Mouse (Mus musculus) liver, embryonic 16.5 days (tissue): ENCODE measurements around the gene Gm9837. TPM values are rescaled to one million over a fixed set of nuclear protein-coding genes. Genes with fewer than 3 reads are reported as not detected.

ENCODE experiments used
- ATAC-seq: fragments of 200-750 bp; cut with Nextera tagmentation; 2 replicates; pipeline ENCODE4 v1.8.0; 2017; ENCODE audit warnings: low read depth, mild to moderate bottlenecking, moderate number of reproducible peaks, moderate library complexity
- H3K27ac ChIP-seq: fragments of 300-500 bp; sonication (generic); 2 replicates; pipeline ENCODE4 v1.5.1; 2014; ENCODE audit warnings: mild to moderate bottlenecking, low read length
- H3K27me3 ChIP-seq: fragments of 300-500 bp; sonication (generic); 2 replicates; pipeline ENCODE4 v1.6.1; 2014; ENCODE audit warnings: low read depth, low read length, mixed read lengths; ENCODE audit not compliant: control insufficient read depth, insufficient read depth
- H3K36me3 ChIP-seq: fragments of 300-500 bp; sonication (generic); 2 replicates; pipeline ENCODE4 v1.6.1; 2014; ENCODE audit warnings: mild to moderate bottlenecking; ENCODE audit not compliant: control insufficient read depth, insufficient read depth
- H3K4me1 ChIP-seq: fragments of 300-500 bp; sonication (generic); 2 replicates; pipeline ENCODE4 v1.6.1; 2014; ENCODE audit warnings: low read depth, low read length, mixed read lengths; ENCODE audit not compliant: control insufficient read depth
- H3K4me2 ChIP-seq: fragments of 300-500 bp; sonication (generic); 2 replicates; pipeline ENCODE4 v1.6.1; 2014; ENCODE audit warnings: low read depth, low read length, mixed read lengths
- H3K4me3 ChIP-seq: fragments of 300-500 bp; sonication (generic); 2 replicates; pipeline ENCODE4 v1.5.1; 2014; ENCODE audit warnings: low read depth, mild to moderate bottlenecking, low read length
- H3K9ac ChIP-seq: fragments of 300-500 bp; sonication (generic); 2 replicates; pipeline ENCODE4 v1.6.1; 2014; ENCODE audit warnings: low read depth, low read length
- H3K9me3 ChIP-seq: fragments of 300-500 bp; sonication (generic); replicated peaks from 2 replicates; pipeline ENCODE4 v1.6.1; 2016; ENCODE audit warnings: low read length; ENCODE audit not compliant: control insufficient read depth
- WGBS: fragments of 180-500 bp; shearing (Covaris S2); extraction: QIAGEN DNeasy Blood & Tissue Kit; methylation state at CpG from one replicate; pipeline ENCODE4 v1.1.7; 2014; ENCODE audit not compliant: insufficient replicate concordance; 5-methylcytosine and 5-hydroxymethylcytosine counted together
- polyA plus RNA-seq: library from polyadenylated mRNA; unstranded; fragments of >200 nt; fragmentation: Nextera tagmentation; extraction: Ambion mirVana; gene quantifications from 2 replicates; pipeline ENCODE4 v1.2.1, GENCODE M21; 2015

Gene Gm9837
- polyA plus RNA-seq, 1 experiment from 2014 or later: not detected

DNA sequence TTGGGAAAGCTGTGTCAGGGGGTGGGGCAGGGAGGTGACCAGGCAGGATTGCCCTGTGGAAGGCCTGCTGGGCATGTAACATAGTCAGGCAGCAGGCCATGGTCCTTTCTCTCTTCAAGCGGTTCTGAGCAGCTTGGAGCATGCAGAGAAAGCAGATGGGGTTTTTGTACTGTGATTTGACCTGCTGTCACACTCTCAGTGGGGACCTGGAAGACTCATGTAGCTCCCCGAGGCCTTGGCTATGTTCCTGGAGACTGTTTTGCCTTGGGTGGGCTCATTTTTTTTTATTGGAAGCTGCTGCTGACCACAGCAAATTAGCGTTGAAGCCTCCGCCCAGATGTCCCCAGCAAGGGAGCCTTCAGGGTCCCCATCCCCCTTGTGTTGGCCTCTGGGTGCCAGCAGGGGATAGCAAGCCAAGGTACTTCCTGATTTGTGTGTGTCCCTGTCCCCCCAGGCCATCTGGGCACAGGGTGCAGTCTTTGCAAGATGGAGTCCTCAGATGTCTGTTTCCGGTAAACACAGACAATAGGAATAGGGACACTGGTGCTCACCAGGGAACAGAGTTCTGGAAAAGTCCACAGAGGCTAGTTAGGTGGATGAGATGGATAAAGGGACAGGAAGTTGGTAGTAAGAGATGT is 34.9 kb upstream of the Gm9837 start:
- 66% methylated on average over 5 of the region's 5 CpGs for WGBS
- no peak for ATAC-seq
- no peaks in the 10 kb centered on the region for H3K27me3 ChIP-seq

DNA sequence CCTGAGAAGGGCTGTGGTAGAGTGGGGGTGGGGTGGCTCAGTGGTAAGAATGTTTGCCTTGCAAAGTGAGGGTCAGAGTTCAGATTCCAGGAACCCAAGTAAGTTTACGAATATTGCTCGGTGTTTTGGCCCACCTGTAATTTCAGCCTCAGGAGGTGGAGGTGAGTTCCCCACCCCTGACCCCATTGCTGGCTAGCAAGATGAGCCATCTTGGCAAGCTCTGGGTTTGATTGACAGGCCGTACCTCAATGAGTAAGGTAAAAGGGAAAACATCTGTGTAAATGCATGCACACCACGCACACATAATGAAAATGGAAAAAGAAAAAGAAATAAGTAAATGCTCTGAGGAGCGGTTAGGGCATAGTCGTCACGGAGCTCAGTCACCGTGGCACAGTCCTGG is 34.1 kb upstream of the Gm9837 start:
- no peaks in the 10 kb centered on the region; the same call in 1 of the 2 replicates for H3K4me1 ChIP-seq
- ATAC-seq: no peak
- no peak overlapping the region for H3K27ac ChIP-seq
- H3K4me2 ChIP-seq: no peak overlapping the region
- H3K36me3 ChIP-seq: no peaks in the 10 kb centered on the region
- H3K9ac ChIP-seq: no peak overlapping the region
- H3K9me3 ChIP-seq: no peaks in the 10 kb centered on the region
- no peaks in the 10 kb centered on the region for H3K27me3 ChIP-seq
- no peak overlapping the region for H3K4me3 ChIP-seq
- WGBS: 82% methylated on average over 8 of the region's 8 CpGs

More for the DNA sequence above, 34.9 kb upstream of the Gm9837 start:
- Histone ChIP-seq H3K36me3 (no peaks in the 10 kb centered on the region), H3K4me2 (no peak overlapping the region), H3K9me3 (no peaks in the 10 kb centered on the region), H3K9ac (no peak overlapping the region), H3K27ac (no peak overlapping the region), H3K4me1 (no peaks in the 10 kb centered on the region; the same call in 1 of the 2 replicates), H3K4me3 (no peak overlapping the region)

DNA sequence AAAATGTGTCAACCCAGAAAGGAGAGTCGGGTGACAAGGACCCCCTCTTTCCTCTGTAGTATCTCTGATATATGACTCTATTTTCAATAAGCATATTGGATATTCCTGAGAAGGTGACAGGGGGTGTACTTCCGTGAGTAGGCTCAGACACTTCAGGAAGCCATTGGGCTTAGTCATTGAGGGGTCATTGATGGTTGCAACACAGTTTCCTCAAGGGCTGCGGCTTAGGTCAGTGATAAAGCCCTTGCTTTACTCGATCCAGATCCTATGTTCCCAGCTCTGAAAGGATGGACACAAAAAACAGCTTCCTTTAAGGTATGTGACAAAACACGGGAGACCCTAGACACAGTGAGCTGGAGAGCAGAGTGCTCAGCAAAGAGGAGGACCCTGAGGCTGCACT is 33.5 kb upstream of the Gm9837 start:
- WGBS: 37% methylated on average over 5 of the region's 5 CpGs
- Histone ChIP-seq H3K36me3 (no peaks in the 10 kb centered on the region), H3K27me3 (no peaks in the 10 kb centered on the region), H3K4me2 (no peak overlapping the region), H3K4me3 (no peak overlapping the region), H3K9ac (no peak overlapping the region), H3K27ac (no peak overlapping the region), H3K9me3 (no peaks in the 10 kb centered on the region), H3K4me1 (no peaks in the 10 kb centered on the region; the same call in 1 of the 2 replicates)
- ATAC-seq: no peak

DNA sequence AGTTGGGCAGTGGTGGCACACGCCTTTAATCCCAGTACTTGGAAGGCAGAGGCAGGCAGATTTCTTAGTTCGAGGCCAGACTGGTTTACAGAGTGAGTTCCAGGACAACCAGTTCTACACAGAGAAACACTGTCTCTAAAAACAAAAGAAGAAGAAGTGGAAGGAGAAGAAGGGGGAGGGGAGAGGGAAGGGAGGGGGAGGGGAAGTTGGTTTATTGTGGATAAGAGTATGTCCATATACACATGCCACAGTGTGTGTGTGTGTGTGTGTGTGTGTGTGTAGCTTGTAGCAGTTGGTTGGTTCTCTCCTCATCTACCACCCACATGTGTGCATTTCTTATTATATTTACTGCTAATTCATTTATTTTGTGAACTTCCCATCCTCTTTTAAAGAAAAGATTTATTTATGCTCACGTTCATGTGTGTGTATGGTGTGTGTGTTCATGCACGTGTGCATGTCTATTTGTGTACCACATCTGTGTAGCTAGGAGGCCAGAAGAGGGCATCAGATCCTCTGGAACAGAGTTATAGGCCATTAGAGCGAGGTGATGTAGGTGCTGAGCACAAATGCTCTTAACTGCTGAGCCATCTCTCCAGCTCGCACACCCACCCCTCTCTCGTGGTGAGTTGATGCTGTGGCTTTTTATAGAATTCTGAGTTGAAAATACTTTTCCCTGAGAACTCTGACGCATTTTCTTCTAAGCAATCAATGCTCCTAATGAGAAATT is 31.9 kb upstream of the Gm9837 start:
- ATAC-seq: no peak
- no peak overlapping the region for H3K27ac ChIP-seq
- no peaks in the 10 kb centered on the region for H3K36me3 ChIP-seq
- no peaks in the 10 kb centered on the region; the same call in 1 of the 2 replicates for H3K4me1 ChIP-seq
- no peak overlapping the region for H3K4me3 ChIP-seq
- no peak overlapping the region for H3K9ac ChIP-seq
- no peaks in the 10 kb centered on the region for H3K9me3 ChIP-seq
- H3K27me3 ChIP-seq: no peaks in the 10 kb centered on the region
- WGBS: 37% methylated on average over 8 of the region's 8 CpGs
- H3K4me2 ChIP-seq: no peak overlapping the region

DNA sequence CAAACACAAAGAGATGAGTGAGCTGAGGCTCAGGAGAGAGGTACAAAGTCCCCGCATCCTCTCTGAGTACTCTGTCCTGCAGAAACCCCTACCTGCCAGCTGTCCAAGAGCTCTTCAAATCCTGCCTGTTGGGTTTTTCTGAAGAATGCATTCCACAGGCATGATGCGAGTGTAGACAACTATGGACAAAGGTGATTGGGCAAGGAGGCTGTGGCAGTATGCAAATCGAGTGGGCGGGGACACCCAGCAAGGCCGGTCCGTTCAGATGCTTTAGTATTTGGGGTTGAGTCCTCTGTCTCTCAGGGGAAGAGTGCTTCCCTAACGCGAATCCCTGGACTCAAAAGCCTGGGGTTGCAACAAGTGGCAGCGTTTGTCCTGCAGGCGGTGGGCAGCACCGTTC is 30.3 kb upstream of the Gm9837 start:
- Histone ChIP-seq H3K27ac (no peak overlapping the region), H3K36me3 (no peaks in the 10 kb centered on the region), H3K27me3 (no peaks in the 10 kb centered on the region), H3K9me3 (no peaks in the 10 kb centered on the region), H3K4me2 (no peak overlapping the region), H3K9ac (no peak overlapping the region), H3K4me1 (no peaks in the 10 kb centered on the region; the same call in 1 of the 2 replicates), H3K4me3 (no peak overlapping the region)
- 13% methylated on average over 11 of the region's 11 CpGs for WGBS
- ATAC-seq: no peak; the same call in 1 of the 2 replicates

DNA sequence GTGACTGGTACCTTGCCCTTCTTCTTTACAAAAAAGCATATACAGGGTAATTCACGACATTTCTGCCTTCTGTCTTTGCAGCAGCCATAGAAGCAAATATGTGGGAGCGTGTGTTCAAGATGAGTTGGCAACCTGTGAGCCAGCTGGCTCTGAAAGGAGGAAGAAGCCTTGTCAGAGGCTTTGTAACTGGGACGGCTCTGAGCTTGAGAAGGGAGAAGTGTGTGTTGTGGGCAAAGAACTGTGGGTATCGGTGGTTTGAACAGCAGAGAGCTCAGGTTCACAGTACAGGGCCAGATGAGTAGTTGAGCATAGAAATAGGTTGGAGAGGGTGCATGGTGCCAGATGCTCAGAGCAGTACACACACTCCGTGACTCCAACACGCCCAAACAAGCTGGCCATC is 26.7 kb upstream of the Gm9837 start:
- Histone ChIP-seq H3K9ac (no peak overlapping the region), H3K36me3 (no peaks in the 10 kb centered on the region), H3K4me1 (no peaks in the 10 kb centered on the region; the same call in 1 of the 2 replicates), H3K4me3 (no peak overlapping the region), H3K27me3 (no peaks in the 10 kb centered on the region), H3K4me2 (no peak overlapping the region), H3K9me3 (no peaks in the 10 kb centered on the region), H3K27ac (no peak overlapping the region)
- ATAC-seq: no peak
- 38% methylated on average over 6 of the region's 6 CpGs for WGBS

DNA sequence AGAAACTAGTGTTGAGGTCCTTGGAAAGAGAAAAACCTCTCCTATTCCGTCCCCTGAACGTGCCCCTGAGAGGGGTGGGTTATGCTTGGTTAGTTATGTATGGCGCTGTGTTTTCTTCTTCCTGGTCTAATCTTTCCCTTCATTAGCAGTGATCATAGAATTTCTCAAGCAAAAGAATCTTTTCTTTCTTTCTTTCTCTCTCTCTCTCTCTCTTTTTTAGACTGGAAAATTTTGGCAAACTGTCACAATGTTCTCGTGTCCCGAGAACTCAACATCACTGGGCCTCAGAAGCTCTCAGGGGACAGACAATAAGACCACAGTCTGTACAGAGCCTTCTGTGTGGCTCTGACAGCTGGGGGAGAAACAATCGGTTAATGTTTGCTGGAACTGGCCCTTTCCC is 25.1 kb upstream of the Gm9837 start:
- no peaks in the 10 kb centered on the region for H3K4me1 ChIP-seq
- no peak overlapping the region for H3K27ac ChIP-seq
- H3K9ac ChIP-seq: no peak overlapping the region
- H3K27me3 ChIP-seq: no peaks in the 10 kb centered on the region
- no peak overlapping the region for H3K4me3 ChIP-seq
- 62% methylated on average over 6 of the region's 6 CpGs for WGBS
- no peak overlapping the region for H3K4me2 ChIP-seq
- no peaks in the 10 kb centered on the region for H3K36me3 ChIP-seq
- H3K9me3 ChIP-seq: no peaks in the 10 kb centered on the region
- ATAC-seq: no peak

DNA sequence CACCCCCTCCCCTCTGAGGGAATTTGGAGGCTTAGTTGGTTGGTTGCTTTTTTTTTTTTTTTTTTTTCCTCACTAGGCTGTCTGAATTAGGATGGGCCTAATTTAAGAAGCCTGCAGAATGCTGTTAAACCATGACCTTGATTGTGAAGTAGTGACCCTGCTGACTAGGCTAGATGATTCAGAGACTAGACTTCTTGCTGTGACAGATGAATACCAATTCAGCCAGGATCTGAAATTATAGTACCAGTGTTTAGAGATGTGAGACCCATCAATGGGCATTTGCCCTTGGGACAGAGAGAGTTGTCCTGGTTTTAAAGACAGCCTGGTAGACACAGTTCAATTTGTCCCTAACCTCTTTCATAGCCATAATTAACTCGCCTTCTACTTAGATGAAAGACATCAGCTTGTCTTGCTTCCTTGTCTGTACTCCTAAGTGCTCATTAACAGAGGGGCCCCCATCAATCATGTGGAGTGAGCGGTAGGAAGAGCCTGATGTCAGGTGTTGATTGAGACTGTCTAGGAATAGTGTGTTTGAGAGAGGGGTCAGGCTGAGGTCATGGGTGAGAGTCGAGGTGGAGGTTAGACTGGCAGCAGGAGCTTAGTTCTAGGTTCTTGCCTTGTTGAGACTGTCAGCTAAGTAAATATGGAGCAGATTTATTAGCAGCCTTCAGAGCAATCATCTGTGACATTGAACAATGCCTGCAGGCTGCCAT is 23.1 kb upstream of the Gm9837 start:
- H3K4me3 ChIP-seq: no peak overlapping the region
- no peak; the same call in 1 of the 2 replicates for ATAC-seq
- no peak overlapping the region for H3K9ac ChIP-seq
- no peak overlapping the region for H3K27ac ChIP-seq
- no peaks in the 10 kb centered on the region for H3K27me3 ChIP-seq
- H3K9me3 ChIP-seq: no peaks in the 10 kb centered on the region
- no peaks in the 10 kb centered on the region for H3K4me1 ChIP-seq
- 55% methylated on average over 3 of the region's 3 CpGs for WGBS
- H3K36me3 ChIP-seq: no peaks in the 10 kb centered on the region
- no peak overlapping the region for H3K4me2 ChIP-seq

DNA sequence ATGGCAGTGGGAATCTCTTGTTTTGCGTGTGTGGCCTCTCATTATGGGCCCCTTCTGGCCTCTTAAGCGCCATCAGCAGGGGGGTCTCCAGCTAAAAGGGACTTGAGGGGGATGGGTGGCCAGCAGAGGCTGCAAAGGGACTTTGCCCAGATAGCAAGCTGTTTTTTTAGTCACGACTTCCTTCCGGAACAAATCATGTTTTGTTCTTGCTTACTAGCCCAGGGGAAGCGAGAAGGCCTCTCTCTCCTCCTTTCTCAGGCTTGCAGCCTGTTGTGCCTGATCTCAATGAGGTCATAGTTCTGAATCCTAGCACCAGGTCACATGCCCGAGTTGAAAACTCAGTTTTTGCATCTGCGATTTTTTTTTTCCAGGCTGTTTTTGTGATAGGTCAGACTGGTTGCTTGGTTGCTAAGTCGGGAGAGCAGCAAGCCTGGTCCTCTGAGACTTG is 21.7 kb upstream of the Gm9837 start:
- no peak for ATAC-seq
- Histone ChIP-seq H3K4me1 (peaks cover 4% of the 10 kb centered on the region), H3K9ac (no peak overlapping the region), H3K36me3 (no peaks in the 10 kb centered on the region), H3K4me2 (no peak overlapping the region), H3K27ac (no peak overlapping the region), H3K9me3 (no peaks in the 10 kb centered on the region), H3K4me3 (no peak overlapping the region), H3K27me3 (peaks cover 8% of the 10 kb centered on the region)
- 20% methylated on average over 8 of the region's 8 CpGs for WGBS
